Mouse (Mus musculus): ENCODE results near the gene Olfr998.
"Not testable (repeated sequence)": the region's sequence is repeated elsewhere in the genome, so short reads cannot be mapped to it uniquely, and the experiment has no call there.

Olfr998 gene

GRCm38 (mm10) chr2:85588648-85589047 is at the start of gene Olfr998:
TSS of gene Olfr998 (plus strand) at chr2:85588948.
- DNase-seq (ENCODE audit: low spot score) = not testable (repeated sequence)

DNA sequence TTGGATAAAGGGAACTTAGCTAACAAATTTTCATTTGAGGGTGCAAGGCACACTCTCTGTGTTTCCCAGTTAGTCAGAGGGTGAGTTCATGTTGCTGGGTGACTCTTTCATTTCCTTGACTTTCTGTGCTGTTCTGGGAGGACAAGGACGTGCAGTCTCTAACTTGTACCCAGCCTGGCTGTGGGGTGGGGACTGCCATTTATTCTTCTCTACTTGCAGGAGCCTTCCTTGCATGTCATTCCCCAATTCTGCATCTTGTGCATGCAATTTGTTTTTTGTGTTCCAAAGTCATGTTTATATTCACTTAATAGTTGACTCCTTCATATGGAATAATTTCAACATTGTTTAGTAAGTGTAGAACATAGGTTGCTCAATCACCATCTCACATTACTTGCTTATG is 33.9 kb upstream of the Olfr998 start:
- no peak for DNase-seq (ENCODE audit: low spot score)

DNA sequence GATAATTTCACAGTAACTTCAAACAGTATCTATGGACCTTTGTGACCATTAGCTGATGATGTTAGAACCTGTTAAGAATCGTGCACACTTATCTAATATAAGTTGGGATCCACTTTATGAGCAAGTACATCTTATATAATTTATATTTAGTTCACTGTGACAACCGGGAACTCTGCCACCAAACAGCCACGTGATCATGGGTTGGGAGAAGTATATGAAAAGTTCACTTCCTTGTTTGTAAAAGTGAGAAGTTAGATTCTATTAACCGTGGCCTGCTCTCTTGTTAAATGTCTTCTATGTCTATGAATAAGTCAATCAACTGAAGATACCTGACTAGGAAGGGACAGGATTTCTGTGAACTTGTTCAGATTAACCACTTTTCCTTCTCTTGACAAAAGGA is 28.5 kb upstream of the Olfr998 start:
- DNase-seq (ENCODE audit: low spot score) = no peak

- no peak for DNase-seq (ENCODE audit: low spot score)
Observed at GRCm38 (mm10) chr2:85561187-85561586, 27.6 kb upstream of the Olfr998 start.

DNA sequence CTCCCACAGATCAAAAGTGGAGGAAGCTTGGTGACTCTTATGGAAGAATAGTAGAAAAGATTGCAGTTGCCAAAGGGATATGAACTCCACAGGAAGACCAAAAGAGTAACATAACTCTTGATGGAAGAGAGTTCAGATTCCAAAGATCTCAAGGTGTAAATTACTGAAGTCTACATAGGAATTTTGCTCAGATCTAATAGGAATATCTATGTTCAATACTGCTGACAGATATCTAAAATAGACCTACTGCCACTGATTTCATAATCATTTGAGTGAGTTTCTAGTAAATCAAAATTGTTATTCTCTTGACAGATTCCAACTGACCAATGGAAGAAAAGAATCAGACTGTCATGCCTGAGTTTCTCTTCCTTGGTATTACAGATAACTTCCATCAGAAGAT is 9.8 kb upstream of the Olfr998 start, which contains the start of gene Olfr996:
Olfr996 (plus strand) TSS at position 301 of the 400 bp plus-strand sequence.
- no peak for DNase-seq (ENCODE audit: low spot score)

DNA sequence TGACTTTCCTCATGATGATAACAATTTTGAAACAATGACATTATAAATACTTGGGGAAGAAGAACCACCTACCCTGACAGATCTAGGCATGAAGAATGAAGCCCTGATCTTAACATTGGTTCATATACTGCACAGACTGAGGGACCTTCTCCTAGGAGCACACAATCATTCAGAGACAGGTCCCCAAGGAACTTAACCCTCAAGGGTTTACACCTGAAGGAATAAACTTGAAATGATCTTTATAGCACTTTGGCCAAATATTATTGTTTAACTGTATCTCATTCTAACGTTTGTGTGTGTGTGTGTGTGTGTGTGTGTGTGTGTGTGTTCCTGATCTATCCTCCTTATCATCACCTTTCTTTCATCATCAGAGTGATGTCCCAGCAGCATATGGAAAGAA is 23.1 kb downstream of the Olfr998 start, which contains the start of gene Olfr1000:
Olfr1000 (minus strand) TSS at position 101 of the 400 bp plus-strand sequence.
- DNase-seq (ENCODE audit: low spot score) = no peak
